Mouse (Mus musculus): ENCODE results near the gene Dpep3. TPM values are rescaled to one million over a fixed set of nuclear protein-coding genes. Genes with fewer than 3 reads are reported as not detected.

Gene Dpep3
- polyA plus RNA-seq, 1 experiment: not detected

- no peak for TF ChIP-seq GATA1 (IDR thresholded peaks at IDR 0.05; ENCODE audit: low read length)
Observed at GRCm38 (mm10) chr8:105951057-105951659, 28.1 kb downstream of the Dpep3 start.

DNA sequence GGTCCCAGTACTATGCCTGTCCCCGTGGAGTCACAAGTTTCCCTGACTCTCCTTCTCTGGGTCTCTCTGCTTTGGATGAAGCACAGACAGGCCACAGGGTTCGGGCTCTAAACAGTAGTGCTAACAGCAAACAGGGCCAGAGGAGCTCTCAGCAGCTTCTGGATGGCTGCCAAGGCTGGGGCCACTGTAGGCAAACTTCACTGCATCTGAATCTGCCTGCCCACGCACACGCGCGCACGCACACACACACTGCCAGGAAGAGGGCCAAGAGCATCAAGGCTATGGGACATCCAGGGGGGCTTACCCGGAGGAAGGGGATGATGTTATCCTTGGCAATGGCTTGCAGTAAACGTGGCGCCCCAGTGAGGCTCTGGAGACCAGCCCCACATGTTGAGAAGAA, 29.9 kb downstream of the Dpep3 start:
- TF ChIP-seq GATA1 (IDR thresholded peaks at IDR 0.05; ENCODE audit: low read length): no peak

DNA sequence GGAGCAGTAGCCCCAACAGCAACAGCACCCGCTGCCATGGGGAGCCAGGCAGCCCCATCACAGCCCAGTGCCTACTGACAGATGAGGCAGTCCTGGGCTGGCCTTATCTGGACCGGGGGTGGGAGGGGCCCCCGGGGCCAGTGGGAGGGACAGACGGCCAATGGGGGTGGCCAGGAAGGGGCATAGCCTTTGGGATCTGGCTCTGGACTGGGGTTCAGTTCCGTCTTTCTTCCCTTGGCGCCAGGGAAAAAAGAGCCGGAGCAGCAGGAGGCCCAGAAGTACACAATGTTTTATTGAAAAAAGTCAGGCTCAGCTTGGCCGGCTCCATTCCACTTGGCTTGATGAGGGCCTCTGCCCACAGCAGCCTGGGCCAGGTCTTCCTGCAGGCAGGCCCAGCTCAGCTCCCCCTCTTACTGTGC, 35.9 kb downstream of the Dpep3 start, which contains the start of gene Lcat:
TSS of gene Lcat (minus strand) at position 62 of the 419 bp plus-strand sequence.
- no peak for TF ChIP-seq GATA1 (IDR thresholded peaks at IDR 0.05; ENCODE audit: low read length)

- no peak for TF ChIP-seq GATA1 (IDR thresholded peaks at IDR 0.05; ENCODE audit: low read length)
Observed at GRCm38 (mm10) chr8:105942542-105942941, 36.7 kb downstream of the Dpep3 start.

GRCm38 (mm10) chr8:105942026-105942425, 37.2 kb downstream of the Dpep3 start:
- no peak for TF ChIP-seq GATA1 (IDR thresholded peaks at IDR 0.05; ENCODE audit: low read length)

GRCm38 (mm10) chr8:105938306-105938669, 40.9 kb downstream of the Dpep3 start, which contains the start of gene Psmb10:
Psmb10 (minus strand) TSS chr8:105938444.
- TF ChIP-seq GATA1 (IDR thresholded peaks at IDR 0.05; ENCODE audit: low read length): no peak

DNA sequence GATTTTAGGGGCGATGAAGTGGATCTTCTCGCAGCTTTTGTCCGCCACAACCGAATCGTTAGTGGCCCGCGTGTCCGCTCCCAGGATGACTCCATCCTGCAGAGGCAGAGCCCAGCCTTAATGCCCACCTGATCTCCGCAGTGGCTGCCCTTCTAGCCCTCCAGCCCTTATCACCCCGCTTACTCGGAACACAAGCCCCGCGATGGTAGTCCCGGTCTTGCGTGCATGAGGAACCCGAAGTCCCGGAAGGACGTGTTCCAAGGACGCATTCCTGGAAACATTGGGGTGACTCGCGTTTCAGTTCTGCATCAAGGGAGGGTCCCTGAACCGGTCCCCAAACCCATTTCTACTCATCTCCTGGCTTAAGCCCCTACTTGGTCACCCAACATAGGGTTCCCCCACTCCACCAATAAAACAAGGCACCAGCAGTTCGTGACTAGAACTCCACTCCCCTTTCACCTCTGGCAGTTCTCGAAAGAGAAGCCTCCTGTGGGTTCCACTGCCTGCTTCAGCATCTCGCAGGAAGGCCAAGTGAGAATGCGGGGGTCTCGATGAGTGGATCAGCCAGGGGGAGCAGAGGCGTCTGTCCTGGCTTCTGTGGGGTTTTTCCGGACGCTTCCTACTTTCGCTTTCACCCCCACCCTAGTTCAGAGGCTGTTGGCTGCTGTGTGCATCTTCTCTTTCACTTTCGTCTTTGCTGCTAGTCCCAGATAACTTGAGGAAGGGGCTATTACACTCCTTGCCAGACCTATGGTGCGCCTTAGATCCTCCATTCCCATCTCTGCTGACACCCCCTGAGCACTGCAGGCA, 41.5 kb downstream of the Dpep3 start:
- no peak for TF ChIP-seq GATA1 (IDR thresholded peaks at IDR 0.05; ENCODE audit: low read length)

GRCm38 (mm10) chr8:105936866-105937475, 42.3 kb downstream of the Dpep3 start:
- no peak for TF ChIP-seq GATA1 (IDR thresholded peaks at IDR 0.05; ENCODE audit: low read length)

DNA sequence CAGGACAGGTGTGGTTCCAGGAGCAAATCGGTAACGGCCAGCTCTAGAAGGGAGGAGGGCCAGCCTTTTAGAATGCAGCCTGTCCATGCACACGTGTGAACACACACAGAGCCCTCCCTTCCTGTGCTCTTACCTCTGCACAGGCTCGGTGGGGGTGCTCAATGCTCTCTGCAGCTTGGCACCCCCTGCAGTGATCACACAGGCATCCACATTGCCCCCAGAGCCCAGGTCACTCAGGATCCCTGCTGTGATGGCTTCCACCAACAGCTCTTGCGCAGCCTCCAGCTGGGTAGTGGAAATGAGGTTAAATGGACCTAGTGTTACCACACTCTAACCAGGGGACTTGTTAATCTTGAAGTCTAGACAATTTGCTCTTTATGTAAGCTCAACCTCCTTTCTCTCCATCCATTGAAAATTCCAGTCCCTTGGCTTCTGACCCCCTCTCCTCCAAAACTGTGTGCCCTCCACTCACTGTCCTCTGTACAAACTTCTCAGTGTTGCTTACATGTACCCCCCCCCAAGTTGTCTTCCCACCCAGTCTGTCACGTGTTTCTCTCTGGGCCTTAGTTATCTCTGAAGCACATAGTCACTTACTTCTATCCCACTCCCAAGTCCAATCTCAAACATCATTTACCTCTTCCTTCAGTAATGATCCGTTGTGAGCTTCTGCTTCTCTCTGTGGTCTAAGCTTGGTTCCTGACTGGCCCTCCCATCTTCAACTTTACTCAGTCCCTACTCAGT, 43.2 kb downstream of the Dpep3 start:
- TF ChIP-seq GATA1 (IDR thresholded peaks at IDR 0.05; ENCODE audit: low read length): no peak

- no peak for TF ChIP-seq GATA1 (IDR thresholded peaks at IDR 0.05; ENCODE audit: low read length)
Observed at GRCm38 (mm10) chr8:105935105-105935504, 44.1 kb downstream of the Dpep3 start.

DNA sequence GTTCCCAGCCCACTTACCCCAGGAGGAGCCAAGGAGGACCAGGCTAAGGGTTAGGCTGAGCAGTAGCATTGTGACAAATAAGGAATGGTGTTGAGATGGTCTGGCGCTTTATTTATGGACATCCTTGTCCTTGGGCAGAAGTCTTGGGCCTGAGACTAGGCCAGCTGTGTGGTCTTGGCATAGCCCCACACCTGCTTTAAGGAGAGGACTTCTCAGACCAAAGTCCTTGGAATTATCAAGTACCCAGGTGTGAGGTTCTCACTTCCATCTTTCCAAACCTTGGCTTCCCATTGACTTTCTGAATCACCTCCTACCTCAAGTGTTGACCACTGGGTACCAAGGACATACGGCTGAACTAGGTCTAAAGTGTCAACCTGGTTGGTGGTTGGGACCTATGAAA, 45.5 kb downstream of the Dpep3 start, which contains the start of gene Ctrl:
TSS of gene Ctrl (minus strand) at position 101 of the 400 bp plus-strand sequence.
- no peak for TF ChIP-seq GATA1 (IDR thresholded peaks at IDR 0.05; ENCODE audit: low read length)

DNA sequence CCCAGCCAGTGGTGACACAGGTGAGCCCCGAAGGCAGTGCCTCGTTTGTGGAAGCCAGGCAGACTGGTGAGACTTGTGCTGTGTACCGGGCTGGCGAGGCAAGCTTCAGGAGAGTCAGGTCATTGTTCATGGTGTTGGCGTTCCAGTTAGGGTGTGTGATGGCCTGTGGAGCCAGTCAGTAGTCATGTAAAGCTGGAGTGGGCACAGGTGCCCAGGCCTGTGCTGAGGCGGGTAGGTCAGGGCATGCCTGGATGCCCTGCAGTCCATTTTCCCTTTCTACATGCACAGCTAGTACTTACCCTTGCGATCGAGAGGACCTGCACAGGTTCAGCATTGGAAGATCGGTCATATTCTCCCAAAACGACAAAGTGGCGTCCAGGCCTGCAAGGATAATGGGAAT, 46.7 kb downstream of the Dpep3 start:
- no peak for TF ChIP-seq GATA1 (IDR thresholded peaks at IDR 0.05; ENCODE audit: low read length)

GRCm38 (mm10) chr8:105931271-105931670, 48.0 kb downstream of the Dpep3 start:
- no peak for TF ChIP-seq GATA1 (IDR thresholded peaks at IDR 0.05; ENCODE audit: low read length)

GRCm38 (mm10) chr8:105930602-105931001, 48.6 kb downstream of the Dpep3 start:
- no peak for TF ChIP-seq GATA1 (IDR thresholded peaks at IDR 0.05; ENCODE audit: low read length)

GRCm38 (mm10) chr8:105925123-105925522, 54.1 kb downstream of the Dpep3 start:
- no peak for TF ChIP-seq GATA1 (IDR thresholded peaks at IDR 0.05; ENCODE audit: low read length)

Other genes starting within 250 kb of the Dpep3 start
- gene Gfod2, start 220.8 kb downstream of the Dpep3 start, polyA plus RNA-seq (2012): 4.7 TPM in 2 replicates
- 23.9 and 32.1 TPM in 2 replicates for gene Ranbp10, start 152.1 kb downstream of the Dpep3 start, polyA plus RNA-seq (2012)
- not detected in 2 replicates for gene Tsnaxip1, start 151.7 kb downstream of the Dpep3 start, polyA plus RNA-seq (2012)
- 15.8 and 16.9 TPM in 2 replicates for gene Cenpt, start 126.2 kb downstream of the Dpep3 start, polyA plus RNA-seq (2012)
- 35.4 and 41.5 TPM in 2 replicates for gene Thap11, start 124.3 kb downstream of the Dpep3 start, polyA plus RNA-seq (2012)
- 239 and 337 TPM in 2 replicates for gene Nutf2, start 118.8 kb downstream of the Dpep3 start, polyA plus RNA-seq (2012)
- 20.8 and 27.6 TPM in 2 replicates for gene Edc4, start 98.5 kb downstream of the Dpep3 start, polyA plus RNA-seq (2012)
- gene Nrn1l, start 85.9 kb downstream of the Dpep3 start, polyA plus RNA-seq (2012): 1.8 and 2.4 TPM in 2 replicates
- 13.6 and 26.7 TPM in 2 replicates for gene Pskh1, start 79.0 kb downstream of the Dpep3 start, polyA plus RNA-seq (2012)
- gene Ctrl, start 45.6 kb downstream of the Dpep3 start, polyA plus RNA-seq (2012): 0.46 TPM in 1 of 2 replicates, not detected in the other
- gene Psmb10, start 41.0 kb downstream of the Dpep3 start, polyA plus RNA-seq (2012): 183 and 226 TPM in 2 replicates
- gene Lcat, start 36.0 kb downstream of the Dpep3 start, polyA plus RNA-seq (2012): 0.31 and 0.39 TPM in 2 replicates
- 14.1 and 17.6 TPM in 2 replicates for gene Slc12a4, start 13.3 kb downstream of the Dpep3 start, polyA plus RNA-seq (2012)
- 3.9 TPM in 2 replicates for gene Dus2, start 11.9 kb upstream of the Dpep3 start, polyA plus RNA-seq (2012)
- not detected in 2 replicates for gene Dpep2nb, start 26.5 kb upstream of the Dpep3 start, polyA plus RNA-seq (2012)
- 28.3 and 32.4 TPM in 2 replicates for gene Ddx28, start 32.5 kb upstream of the Dpep3 start, polyA plus RNA-seq (2012)
- gene Nfatc3, start 79.4 kb upstream of the Dpep3 start, polyA plus RNA-seq (2012): 16.5 and 25.5 TPM in 2 replicates
- not detected in 2 replicates for gene Esrp2, start 157.5 kb upstream of the Dpep3 start, polyA plus RNA-seq (2012)
- 0.75 and 0.85 TPM in 2 replicates for gene Pla2g15, start 171.0 kb upstream of the Dpep3 start, polyA plus RNA-seq (2012)
- gene Slc7a6, start 189.4 kb upstream of the Dpep3 start, polyA plus RNA-seq (2012): 3.1 and 3.7 TPM in 2 replicates
- 28.9 and 34.4 TPM in 2 replicates for gene Slc7a6os, start 231.5 kb upstream of the Dpep3 start, polyA plus RNA-seq (2012)
- 16.6 and 75.2 TPM in 2 replicates for gene Prmt7, start 231.5 kb upstream of the Dpep3 start, polyA plus RNA-seq (2012)